Mouse (Mus musculus) gastrocnemius, adult 18-20 months (tissue): ENCODE data around the gene Tedc2. TPM values are rescaled to one million over a fixed set of nuclear protein-coding genes. Genes with fewer than 3 reads are reported as not detected.

Source experiments
- DNase-seq: peaks from one replicate; pipeline ENCODE4 v3.0.0; 2021; ENCODE audit warnings: low spot score
- total RNA-seq, 2 experiments: library from RNA; stranded (reverse); gene quantifications; 2 replicates each; pipeline ENCODE4 v1.2.3; 2021

The Tedc2 gene
- total RNA-seq, 2 experiments from 2014 or later: 1.2 to 1.5 TPM

DNA sequence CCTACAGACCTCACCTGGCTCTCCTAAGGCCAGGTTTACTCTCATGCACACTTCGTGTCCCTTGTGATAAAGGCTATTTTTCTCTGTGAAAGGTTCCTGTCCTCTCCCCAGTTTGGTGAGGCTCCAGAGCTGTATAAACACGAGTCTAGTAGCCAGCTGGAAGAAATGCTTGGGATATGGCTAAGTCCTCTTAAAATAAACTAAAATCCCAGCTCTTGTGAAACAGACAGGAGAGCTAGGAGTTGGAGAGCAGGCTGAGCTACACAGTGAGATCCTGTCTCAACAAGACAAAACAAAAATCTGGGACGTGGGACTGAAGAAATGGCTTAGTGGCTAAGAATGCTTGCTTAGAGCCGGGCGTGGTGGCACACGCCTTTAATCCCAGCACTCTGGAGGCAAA is 7.5 kb downstream of the Tedc2 start:
- DNase-seq: no peak

DNA sequence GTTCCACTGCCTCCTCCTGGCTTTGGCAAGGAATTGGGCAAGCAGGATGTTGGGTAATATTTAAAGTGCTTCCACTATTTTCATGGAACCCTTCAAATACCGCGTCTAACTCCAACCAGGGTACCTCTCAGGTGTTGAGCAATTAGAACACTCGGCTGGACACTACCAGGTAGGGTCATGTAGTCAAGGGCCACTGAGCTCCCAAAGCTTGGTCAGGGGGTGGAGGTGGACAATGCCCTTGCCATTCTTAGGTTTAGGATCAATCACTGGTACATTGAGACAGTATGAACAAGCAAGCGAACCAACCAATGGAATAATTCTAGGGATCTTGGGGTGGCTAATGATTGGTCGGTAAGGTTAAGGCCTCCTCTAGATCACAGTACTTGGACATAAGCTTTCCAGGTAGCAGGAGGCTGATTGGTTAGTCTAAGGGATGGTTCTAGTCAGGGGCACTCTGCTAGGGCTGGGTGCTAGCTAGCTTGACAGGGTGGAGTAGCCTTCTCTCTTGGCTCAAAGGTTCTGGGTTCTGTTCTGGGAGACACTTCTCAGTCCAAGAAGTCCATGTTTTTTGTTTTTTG is 8.1 kb downstream of the Tedc2 start:
- DNase-seq: no peak

DNA sequence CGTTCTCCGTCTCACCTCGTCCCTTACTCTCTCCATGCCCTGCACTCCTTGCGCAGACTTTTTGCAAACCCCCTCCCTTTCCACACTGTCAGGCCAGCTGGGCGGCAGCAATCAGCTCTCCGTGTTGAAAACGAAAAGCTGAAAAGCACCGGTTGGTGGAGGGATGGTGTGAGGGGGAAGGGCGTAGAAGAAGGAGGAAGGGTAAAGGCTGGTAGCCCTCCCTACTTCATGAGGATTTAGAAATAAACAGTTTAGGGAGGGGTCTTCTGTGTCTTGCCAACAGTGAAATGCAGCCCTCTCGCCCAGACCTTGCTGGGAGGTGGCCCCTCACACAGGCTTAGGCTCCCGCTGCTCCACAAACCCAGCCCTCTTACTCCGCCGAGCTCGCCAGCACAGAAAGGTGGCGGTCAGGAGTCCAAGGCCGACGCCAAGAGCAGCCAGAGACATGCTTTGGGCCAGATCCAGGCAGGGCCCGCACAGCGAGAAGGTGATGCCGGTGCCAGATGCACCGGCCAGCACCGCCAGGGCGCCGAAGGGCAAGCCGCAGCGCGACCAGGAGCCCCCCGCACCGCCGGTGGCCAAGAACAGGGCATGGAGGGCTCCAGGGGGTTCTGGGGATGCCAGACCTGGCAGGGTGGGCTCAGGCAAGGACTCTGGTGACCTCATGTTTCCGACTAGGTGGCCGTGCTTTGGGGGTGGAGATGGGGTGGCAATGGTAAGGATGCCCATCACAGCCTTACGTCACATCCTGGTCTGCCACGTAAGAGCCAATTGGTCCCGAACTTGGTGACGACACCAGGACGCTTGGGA is 8.8 kb downstream of the Tedc2 start:
- DNase-seq: peak; percentile 24

DNA sequence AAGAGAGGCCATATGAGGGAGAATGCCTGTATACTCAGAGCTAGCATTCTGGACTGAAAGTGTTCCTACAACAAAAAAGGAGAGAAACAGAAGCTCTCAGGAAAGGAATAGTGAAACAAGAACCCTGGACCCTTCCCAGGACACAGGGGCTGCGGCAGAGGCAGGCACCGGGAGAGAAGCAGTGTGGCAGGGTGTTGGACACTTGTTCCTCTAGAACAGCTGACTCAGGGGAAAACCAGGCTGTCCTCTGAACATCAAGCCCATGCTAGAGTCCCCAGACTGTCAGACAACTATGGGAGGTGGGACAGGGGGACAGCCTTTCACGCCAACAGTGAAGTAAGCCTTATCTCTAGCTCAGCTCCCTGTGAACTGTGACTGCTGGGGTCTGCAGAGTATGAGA is 10.1 kb downstream of the Tedc2 start:
- DNase-seq: no peak

DNA sequence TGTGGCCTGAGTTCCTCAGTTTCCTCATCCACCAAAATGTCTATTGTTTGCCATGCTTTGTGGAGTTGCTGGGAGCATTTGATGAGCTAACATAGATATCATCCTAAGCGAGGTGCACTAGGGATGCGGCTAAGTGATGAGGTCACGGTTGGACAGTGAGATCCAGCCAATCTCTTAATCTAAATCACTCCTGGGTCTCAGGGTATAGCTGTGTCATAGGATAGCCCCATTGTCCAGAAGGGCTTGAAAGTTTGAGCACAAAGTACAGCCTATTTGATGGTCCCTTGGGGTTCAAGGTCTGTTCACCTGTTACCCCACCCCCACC is 10.8 kb downstream of the Tedc2 start:
- no peak for DNase-seq

DNA sequence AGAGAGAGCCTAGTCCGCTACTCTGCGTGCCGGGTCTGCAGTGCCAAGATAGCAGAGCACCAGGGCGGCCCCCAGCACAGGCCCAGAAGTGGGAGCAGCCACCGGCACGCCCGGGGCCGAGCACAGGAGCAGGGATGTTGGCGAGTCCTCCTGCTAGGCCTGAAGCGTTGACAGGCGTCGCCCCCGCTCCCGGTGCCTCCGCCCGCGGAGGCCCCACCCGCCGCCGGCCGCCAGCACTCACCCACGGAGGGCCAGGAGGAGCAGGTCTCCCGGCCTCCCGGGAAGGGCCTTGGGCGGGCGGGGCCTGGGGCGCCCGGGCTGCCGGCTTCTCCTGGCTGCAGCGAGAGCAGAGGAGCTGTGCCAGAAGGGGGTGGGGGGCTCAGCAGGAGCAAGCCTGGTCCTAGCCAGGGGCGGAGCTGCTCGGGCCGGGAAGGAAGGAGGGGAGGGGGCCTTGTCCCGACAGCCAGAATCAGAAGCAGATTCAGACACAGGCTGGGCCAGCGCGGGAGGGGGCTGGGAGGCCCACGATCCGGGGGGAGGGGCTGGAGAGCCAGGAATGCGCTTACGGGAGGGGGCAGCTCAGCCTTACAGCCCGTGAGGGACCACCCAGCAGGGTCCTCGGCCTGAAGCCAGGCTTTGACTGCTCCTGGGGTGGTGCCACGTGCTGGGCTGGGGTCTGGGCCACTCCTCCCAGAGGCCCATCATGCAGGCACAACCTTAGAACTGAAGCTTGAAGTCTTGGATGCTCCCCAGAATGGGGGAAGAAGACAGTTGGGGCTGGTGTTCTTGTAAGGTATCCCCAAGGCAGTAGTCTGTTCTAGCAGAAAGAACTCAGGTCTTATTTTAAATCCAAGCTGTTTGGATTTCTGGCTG is 11.4 kb downstream of the Tedc2 start, which contains the start of gene Ntn3:
Gene Ntn3, minus strand, starts transcription at position 489 of the 873 bp plus-strand sequence.
- peak; percentile 22 for DNase-seq

DNA sequence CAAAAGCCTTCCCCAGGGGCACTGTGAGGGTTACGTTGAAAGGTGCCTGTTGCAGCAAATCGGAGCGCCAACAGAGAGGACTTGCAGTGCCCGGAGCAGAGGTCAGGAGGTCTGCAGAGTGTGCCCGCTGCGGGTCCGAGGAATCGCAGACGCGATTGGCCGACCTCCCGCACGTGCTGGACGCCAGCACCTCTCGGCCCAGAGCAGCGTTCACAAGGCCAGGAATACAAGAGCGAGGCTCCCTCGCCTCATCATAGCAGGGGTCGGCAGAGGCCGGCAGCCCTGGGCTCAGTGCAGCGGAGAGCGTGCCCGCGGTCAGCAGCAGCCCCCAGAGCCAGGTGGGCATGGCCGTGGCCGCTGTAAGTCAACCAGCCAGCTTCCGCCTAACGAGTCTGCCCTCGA is 12.0 kb downstream of the Tedc2 start:
- no peak for DNase-seq

DNA sequence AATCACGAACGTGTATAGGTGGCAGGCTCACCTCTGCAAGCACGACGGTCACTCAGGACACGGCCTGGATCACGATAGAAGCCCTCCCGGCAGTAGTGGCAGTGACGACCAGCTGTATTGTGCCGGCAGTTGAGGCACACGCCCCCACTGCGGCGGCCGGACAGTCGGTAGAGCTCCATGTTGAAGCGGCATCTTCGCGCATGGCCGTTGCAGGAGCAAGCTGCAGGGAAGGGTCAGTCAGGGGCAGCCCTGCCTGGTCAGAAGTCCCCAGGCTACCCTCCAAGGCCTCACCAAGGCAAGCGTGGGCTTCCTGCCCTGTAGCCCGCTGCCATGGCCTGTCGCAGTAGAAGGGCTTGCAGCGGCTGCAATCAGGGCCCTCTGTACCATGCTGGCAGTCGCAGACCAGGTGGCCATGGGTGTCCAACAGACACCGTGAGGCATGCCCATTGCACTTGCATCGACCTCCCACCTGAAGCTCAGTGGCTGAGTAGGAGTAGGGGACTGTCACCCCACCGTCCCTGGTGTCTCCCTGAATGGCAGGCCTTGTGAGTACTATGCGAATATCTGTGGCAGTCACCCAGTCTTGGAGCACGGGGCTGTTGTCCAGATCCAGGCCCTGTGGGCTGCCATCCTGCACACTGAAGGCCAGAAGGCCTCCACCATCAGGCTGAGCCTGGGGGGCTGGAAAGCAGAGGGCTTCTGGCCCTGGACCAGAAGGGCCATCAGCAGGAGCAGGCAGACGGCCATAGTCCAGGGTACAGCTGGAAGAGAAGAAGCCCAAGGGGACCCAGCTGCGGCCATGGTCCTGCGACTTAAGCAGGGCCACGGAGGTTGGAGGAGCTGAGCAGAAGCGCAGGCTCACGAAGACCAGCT is 12.6 kb downstream of the Tedc2 start:
- DNase-seq: no peak

DNA sequence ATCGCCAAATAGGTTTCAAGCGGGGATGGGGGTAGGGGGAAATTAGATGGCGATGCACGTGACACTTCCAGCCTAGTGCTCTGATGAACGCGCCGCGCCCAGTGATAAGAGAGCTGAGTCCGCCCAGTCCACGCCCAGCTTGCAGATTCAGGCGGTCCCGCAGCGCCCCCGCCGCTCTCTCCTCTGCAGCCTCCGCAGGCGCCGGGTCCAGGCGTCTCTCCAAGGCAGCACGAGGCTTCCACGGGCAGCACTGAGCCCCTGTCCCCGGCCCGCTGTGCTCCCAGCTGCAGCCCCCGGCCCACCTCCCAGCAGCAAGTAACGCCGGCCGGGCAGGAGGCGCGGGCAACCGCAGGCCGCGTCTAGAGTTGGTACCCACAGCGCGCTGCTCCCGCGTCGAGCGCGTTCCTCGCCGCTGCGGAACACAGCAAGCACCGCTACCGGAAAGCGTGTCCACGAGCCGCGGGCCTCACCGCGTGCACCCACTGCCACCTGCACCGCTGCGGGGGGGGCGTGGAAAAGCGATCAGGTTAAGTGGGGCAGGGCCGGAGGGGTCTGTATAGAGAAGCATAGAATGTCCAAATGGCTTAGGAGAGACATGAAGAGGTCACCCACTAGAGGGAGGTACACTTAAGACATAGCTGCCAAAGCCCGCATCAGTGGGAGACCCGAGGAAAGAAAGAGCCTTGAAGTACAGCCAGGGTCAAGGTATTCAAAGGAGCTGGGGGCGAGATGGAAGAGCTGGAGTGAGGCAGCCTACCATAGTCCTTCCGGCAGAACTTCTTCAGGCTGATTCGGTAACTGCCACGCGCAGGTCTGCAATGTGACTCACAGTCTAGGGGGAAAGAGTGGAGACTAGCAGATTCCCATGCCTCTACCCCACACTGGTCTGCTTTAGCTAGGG is 13.9 kb downstream of the Tedc2 start:
- DNase-seq: peak; percentile 24

DNA sequence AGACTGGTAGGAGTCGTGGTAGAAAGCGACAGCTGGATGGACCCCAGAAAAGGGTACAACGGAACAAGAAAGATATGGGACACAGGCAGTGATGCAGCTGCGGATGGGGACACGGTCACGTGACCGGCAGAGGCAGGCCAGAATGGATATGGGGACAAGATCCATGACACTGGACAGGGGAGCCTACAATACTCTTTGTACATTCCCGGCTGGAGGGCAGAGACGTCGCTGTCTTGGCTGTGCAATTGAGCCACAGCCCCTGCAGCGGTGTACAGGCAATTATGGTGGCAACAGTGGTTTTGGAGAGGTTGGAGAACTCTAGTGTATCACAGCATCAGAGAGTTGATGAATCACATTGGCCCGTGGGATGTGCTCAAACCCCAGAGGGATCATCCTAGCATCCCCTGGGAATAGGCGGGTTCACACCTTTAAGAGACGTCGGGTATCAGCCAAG is 14.7 kb downstream of the Tedc2 start:
- peak; percentile 46 for DNase-seq

DNA sequence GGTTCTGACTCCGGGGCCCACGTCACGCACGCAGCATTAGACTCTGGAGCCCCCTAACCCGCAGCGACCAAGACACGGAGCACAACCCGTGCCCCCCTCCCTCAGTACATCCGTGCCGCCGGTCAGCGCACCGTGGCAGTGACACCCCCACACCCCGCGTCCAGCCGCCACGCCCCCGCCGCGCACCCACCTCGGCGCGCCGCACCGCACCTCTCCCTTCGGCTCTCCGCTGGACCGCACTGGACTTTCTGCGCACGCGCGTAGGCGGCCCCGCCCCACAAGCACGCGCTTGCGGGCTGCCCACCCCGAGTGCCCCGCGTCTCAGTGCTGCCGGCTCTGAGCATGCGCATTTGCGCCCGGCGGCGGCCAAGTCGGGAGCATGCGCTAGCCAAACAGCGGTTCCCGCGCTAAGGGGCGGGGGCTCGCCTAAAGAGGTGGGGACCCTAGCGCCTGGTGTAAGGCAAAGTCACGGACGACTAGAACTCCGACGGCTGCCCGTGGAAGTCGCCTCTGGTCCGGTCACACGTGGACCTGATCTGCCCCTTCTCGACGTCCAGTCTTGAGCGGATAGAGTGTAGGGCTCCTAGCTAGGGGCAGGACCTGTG is 15.3 kb downstream of the Tedc2 start, which contains the start of gene Tbc1d24:
Gene Tbc1d24, minus strand, starts transcription at position 279 of the 605 bp plus-strand sequence.
- peak; percentile 90 for DNase-seq

DNA sequence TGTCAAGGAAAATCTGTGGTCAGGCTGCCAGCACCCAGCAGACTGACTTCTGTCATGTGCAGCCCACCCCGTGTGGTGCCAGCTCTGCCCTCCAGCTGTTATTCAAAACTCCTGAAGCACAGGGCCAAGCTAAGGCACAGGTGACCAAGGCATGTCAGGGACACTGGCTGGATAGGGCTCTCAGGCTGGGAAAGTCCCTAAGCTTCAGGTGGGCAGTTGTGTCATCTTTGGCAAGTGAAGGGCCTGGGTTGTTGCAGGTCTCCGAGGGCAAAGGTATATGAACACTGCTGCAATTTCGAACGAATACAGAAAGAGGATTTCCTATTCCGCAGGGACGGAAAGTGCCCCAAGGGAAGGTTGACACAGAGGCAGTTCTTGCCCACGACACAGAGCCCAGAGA is 15.8 kb downstream of the Tedc2 start:
- peak; percentile 23 for DNase-seq

DNA sequence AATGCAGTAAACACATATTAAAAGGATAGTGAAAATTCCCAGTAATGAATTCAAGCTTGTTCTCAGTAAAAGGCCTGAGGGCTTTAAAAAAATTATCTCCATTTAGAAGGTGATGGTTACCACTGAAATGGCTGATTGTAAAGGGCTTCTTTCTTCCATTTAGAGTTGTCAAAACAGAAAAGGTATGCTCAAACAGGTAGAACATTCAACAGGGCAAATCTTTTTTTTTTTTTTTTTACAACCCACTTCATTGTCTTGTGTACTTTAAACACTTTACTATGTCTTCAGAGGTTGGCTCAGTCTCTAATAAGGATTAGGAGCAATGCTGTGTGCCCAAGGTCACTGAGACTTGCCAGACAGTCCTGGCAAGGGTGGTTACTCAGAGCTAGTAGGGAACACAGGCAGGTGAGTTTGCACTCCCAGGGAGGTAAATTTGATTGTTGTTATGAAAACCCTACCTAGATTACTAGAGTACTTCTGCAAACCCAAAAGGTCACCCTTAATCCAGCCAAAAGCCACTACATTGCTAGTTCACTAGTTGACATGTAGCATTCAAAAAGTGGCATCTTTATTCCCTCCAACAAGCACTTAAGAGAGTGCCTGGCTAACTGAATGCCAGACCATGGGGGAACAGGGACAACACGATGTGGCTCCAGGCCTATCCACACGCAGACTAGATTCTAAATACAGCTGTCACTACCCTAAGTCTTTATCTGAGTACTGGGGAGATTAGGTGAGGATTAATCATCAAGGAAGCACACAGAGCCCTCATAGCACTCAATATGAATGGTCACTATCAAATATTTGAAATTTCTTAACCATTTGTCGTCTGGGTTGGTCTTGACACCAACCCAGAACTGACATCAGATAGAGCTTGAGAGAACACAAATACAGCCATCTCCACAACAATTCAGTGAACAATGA is 16.8 kb downstream of the Tedc2 start:
- no peak for DNase-seq

DNA sequence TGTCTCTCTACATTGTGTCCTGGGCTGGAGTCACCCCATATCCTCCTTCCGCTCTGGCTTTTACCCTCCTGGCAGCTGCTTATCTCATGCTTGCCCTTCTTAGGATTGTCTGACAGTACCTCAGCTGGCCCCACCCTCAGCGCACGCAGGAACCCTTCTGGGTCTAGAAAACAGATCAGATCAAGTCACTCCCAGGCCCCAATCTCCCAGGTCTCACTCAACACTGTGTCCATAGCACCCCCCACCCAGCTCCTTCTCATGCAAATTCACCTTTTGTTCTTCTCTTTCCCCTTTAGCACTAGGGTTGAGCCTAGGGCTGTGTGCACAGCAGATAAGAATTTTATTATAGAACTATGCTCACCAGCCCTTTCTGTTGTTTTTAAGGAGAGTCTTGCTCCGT is 17.6 kb downstream of the Tedc2 start:
- DNase-seq: no peak

DNA sequence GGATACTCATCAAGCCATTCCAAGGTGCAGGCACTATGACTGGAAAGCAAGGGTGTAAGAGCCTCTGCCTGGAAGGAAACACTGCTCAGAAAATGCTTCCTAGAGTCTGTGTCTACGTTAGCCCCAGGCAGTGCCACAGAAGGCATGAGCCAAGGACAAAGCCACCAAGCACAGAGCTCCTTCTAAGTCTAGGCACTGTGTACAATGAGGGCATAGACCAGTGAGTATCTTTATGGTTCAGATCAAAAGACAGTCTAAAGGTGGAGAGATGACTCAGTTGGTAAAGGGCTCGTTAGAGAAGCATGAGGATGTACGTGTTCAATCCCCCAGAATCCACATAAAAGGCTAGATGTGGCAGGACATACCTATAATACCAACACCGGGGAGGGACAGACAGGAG is 19.6 kb downstream of the Tedc2 start:
- no peak for DNase-seq

DNA sequence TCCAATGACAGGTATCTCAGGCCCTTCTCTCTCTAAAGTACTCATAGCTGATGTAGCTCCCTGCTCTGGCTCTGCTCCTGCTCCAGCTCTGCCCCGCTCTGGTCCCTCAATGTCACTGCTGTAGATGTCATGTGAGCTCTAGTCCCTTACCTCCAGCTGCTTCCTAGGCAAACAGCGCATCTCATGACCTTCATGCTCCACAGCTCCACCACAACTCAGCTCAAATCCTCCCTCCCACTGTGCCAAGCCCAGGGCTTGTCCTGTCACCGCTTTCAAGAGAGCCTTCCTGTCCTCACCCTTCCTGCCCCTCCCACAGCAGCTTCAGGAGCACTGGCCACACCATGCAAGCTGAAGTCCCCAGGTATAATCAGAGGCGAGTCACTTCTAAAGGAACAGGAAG is 20.9 kb downstream of the Tedc2 start:
- no peak for DNase-seq

DNA sequence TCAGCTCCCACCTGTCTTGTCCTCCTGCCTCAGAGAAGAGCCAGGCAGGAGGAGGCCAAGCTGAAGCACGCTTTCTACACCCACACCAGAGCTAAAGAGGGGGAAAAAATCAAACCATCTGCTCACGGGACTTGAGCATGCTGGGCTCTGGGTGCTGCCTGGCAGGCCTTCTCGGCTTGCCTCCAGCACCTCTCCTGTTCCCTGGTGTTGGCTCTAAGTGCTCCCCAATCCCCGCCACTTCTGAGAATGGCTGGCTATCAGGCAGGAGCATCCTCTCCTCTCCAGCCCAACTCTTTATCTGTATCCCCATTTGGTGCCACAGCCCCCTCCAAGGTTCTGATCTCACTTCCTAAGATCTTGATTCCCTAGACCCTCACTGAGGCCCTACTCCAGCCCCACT is 21.4 kb downstream of the Tedc2 start:
- no peak for DNase-seq

DNA sequence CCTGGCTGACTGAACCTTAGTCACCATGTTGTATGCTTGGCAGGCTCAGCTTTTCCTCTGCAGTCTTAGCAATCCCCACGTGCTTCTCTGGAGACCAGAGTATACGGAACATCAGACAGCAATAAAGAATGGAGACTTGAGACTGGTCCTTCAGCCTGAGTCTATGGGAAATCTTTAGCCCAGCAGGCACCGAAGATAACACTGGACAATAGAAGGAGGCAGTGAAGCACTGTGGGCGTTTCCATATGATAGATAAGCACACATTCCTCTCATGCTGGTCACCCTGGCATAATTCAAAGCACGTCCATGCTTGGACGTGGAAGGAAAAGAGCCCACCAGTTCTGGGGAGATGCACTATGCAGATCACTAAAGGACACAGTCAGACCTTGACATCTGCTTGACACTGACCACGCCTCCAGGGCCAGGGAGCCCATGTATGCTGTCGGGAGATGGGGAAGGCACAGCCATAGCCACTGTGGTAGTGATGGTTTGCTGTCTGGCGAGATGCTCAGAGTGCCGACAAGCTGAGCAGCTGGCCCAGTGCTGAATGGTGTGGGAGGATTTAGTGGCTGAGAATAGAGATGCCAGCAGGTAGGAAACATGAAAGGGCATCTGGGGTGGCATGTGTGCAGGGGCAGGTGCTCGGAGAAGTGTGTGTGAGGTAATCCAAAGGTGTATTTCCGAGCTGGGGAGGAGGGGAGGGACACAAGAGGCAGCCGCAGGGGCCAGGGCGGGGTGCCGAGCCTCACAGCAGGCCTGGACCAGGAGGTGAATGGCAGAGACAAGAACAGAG is 23.4 kb downstream of the Tedc2 start:
- DNase-seq: no peak
